Mouse (Mus musculus): ENCODE data around the gene Ror2. TPM values are rescaled to one million over a fixed set of nuclear protein-coding genes. Genes with fewer than 3 reads are reported as not detected.

Gene Ror2
- total RNA-seq, 2 experiments from 2014 or later: 1.4 to 1.8 TPM

DNA sequence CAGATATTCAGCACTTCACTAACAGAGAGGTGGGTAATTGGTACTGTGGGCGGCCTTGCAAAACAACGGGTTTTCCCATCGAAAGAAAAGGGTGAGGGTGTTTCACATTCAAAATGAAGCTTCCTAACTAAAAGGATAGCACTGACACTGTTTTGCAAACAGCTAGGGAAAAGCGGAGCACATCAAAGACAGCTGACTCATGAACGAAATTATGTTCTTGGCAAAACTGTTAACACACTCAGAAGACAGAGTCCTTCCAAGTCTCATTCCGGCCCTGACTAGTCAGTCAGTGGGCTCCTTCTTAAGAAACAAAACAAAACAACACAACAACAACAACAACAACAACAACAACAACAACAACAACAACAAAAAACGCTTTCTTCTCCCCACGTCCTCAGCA lies 10.1 kb downstream of the Ror2 start:
- peak in 1 of 2 experiments; percentile 23 for DNase-seq (ENCODE audit: low spot score in 2 of 2)

DNA sequence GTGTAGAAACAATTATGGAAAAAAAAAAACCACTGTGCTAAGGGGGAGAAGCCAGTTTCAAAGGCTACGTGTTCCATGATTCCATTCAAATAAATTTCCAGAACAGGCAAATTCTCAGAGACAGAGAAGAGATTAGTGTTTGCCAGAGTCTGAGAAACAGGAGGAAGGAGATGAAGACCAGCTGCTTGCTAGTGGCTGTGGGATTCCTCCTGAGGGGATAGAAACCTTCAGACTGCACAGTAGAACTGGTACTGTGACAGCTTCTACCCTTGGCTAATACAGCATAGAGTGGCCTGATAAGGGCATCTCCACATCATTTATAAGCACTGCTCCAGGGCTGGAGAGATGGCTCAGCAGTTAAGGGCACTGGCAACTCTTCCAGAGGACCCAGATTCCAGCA lies 11.2 kb downstream of the Ror2 start:
- no peak for DNase-seq (ENCODE audit: low spot score in 2 of 2)

DNA sequence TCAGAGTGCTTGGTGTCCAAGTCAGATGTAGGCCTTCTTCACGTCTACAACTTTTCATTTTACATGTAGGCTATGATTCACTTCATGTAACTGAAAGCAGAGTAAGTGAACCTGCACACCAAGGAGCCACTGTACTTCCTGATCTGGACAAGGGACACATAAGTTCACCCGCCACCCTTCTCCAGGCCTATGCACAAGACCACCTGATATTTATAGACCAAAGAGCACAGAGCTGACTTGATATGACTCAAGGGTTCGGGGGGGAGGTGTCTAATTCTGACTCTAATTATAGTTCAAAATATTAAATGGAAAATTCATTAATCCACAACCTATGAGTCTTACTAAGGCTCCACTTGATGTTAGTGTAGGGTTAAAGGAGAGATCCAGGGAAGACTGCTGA lies 14.3 kb downstream of the Ror2 start:
- no peak for DNase-seq (ENCODE audit: low spot score in 2 of 2)

DNA sequence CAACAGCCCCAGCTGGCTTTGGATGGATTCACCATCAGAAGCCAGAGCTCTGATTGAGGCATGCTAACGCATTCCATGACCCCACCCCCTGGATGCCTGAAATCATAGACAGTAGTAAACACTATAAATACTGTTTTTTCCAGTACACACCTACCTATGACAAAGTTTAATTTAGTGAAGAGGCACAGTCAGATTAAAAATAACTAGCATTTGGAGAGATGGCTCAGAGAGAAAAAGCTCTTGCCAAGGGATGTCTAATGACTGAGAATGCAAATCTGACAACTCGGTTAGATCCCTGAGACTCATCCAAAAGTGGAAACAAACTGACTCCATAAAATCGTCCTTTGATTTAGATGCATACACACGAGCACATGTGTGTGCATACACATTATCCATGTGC lies 15.4 kb downstream of the Ror2 start:
- peak in 1 of 2 experiments; percentile 39 for DNase-seq (ENCODE audit: low spot score in 2 of 2)

DNA sequence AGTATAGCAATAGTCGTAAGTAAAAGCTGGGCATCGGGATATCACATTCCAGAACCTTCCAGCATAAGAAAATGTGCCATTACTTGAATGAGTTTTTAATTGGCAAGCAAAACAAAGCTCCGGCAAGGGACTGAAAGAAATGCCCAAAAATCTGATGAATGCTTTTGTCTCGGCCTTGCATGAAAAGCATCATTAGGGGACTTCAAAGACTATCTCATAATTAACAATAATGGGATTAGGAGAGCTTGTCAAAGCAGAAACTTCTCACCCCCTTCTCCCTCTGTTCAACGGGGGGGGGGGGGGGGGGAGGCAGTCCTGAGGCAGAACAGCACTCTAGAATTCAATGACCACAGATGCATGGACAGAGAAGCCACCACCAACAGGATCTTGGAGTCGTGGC lies 17.4 kb downstream of the Ror2 start:
- no peak for DNase-seq (ENCODE audit: low spot score in 2 of 2)

DNA sequence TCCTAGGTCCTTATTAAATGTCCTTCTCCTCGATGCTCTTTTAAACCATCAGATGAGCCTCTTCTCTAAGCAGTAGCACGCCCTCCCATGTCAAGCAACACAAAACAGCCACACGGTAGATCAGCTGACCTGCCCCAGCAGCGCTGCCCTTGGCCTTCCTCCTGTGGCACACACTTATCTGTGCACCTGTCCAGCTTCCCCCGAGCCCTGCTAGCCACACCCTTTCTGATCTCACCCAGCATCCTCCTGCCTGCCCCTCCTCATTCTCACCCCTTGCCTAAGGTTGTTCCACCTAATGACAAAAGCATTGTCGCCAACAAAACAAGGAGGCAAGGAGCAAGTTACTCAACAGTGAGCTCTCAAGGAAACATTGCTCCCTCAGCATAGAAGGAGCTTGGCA lies 18.1 kb downstream of the Ror2 start:
- DNase-seq (ENCODE audit: low spot score in 2 of 2): no peak

DNA sequence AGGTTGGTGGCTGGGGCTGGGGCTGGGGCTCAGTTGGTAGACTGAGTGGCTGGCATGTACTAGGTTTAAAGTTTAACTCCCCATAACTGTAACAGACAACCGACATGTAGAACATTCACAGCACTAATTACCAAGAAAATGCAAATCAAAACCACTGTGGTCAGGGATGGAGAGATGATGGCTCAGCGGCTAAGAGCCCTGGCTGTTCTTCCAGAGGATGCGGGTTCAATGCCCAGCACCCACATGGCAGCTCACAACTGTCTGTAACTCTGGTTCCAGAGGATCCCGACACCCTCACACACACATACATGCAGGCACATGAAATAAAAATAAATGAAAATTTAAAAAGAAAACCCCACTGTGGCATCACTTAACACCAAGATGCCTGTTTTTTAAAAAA lies 18.8 kb downstream of the Ror2 start:
- no peak for DNase-seq (ENCODE audit: low spot score in 2 of 2)

DNA sequence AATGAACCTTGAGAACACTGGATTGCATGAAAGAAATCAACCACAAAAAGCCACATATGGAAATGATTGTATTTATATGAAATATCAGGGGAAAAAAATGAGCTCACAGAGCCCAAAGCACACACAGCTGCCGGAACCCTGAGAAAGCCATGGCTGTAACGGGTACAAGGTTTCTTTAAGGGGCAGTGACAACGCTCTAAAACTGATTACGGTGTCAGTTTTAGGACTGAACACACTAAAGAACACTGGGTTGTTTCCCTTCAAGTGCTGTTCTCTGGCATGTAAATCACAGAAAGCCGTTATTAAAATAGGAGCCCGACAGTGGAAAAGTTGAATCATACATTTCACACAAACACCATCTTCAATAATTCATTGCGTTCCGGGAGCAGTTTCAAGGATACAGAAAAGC lies 19.4 kb downstream of the Ror2 start:
- DNase-seq (ENCODE audit: low spot score in 2 of 2): no peak

DNA sequence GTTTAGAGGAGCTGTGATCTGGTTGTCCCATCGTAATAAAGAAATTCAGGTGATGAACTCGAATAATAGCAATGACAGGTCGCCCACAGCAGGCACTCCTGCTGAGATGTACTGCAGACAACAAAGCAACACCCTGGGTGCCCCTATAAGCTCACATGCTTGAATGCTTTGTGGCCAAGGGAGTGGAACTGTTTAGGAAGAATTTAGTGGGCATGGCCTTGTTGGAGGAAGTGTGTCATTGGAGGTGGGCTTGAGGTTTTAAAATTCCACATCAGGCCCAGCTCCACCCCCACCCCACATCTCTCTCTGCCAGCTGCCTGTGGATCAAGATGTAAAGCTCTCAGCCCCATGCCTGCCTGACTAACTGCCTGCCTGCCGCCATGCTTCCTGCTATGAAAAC lies 21.0 kb downstream of the Ror2 start:
- no peak for DNase-seq (ENCODE audit: low spot score in 2 of 2)

DNA sequence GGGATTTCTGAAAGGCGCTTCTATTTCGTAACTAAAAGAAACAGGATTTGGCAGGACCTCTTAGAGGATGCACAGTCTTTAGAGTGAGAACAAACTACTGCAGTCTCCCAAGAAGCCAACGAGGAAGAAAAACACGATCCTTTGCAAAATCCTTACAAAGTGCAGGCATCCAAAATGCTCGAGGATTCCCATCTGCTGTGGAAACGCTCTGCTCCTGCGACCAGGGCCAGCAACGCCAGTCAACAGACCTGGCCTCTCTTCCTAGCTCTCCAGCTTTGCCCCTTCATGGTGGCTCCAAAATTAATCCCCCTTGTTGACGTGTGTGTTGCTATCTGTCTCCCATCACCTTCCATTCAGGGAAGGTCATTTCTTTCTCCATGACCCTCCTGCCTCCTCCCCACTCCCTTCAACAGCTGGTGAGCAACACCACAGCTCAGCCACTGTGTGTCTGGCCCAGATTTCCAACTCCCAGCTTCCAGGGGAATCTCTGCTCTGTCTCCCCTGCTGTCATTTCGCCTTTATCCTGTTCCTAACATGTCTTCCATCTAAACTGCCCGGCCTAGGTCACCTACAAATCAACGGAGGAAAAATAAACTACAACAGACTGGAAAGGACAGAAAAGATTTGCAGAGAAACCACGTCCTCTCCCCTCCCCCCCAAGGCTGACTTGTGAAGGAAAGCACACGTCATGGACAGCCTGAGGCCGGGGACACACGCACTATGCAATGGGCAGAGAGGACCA lies 23.2 kb downstream of the Ror2 start:
- DNase-seq (ENCODE audit: low spot score in 2 of 2): no peak

DNA sequence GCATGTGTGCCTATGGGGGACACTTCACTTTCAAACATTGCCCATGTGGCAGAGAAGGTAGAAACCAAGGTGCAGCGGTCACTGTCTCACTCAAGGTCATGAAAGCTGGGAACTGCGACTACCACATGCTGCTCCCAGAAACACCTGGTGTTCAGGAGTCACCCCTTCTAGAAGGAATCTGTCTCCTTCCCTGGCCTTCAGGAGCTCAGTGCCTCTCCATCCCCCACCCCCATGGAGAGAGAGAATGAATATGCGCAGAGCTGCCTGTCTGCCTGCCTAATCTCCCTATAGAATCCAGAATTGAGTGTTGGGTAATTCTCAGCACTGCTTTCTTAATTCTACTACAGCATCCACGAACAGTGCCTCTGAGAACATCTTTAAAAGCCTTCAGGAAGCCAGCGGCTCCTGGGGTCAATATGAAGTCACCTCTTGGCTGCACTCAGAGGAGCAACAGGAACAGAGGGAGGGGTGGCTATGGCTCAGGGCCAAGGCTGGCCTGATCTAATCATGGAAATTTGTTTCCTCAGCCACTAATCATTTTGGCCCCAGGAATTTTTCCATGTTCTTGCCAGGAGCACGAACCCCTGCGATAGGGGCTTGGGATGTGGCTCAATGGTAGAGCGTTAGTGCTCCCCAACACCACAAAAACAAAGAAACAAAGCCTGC lies 24.7 kb downstream of the Ror2 start:
- no peak for DNase-seq (ENCODE audit: low spot score in 2 of 2)

DNA sequence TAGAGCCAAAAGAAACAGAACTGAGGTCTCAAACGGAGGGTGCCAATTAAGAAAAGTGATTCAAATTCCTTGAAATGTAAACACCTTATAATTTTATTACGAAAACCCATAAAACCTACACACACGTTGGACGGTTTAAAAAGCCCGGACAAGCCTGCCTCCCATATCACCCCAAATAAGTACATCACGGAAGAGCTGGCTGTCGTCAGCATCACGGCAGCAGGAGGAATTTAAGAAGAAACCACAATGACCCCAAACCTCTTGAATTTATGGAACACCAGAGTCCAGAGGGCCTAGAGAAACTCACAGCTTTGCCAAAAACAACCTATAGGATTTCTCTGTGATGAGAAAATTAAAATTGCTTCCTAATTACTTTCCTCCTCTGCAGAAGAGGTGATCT lies 27.0 kb downstream of the Ror2 start:
- no peak for DNase-seq (ENCODE audit: low spot score in 2 of 2)

DNA sequence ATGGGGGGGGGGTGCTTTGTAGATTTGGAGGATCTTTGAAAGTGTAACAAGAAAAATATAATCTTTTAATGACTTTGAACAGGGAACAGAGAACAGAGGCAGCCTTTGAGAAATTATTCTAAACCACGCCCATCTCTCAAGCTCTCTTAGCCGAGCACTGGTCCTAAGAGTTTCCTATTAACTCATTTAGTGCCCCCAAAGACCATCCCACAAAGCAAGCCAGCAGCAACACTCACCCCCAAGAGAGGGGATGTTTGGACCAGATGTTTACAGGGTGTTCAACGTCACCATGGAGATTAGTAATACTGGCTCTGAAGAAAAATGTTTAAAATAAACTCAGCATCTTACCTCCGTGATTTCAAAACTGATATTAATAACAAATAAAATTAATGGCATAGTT lies 27.4 kb downstream of the Ror2 start:
- no peak for DNase-seq (ENCODE audit: low spot score in 2 of 2)

DNA sequence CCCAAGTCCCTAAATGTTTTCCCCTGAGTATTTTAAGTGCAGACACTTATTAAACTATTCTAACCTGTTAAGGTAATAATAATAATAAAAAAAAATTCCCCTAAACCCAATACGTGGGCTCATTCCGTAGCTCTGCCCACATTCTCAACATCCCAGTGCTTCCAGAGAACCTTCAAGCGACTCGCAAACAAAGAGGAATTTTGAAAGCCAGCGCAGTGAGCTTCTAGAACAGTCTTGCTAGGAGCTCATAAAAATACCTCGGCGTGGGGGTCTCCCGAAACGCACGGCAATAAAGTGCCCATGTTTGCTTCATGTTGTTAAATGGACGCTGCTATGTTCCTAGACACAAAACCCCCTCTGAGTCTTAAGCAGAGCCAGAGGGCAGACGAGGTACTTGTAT lies 32.7 kb downstream of the Ror2 start:
- DNase-seq (ENCODE audit: low spot score in 2 of 2): no peak

DNA sequence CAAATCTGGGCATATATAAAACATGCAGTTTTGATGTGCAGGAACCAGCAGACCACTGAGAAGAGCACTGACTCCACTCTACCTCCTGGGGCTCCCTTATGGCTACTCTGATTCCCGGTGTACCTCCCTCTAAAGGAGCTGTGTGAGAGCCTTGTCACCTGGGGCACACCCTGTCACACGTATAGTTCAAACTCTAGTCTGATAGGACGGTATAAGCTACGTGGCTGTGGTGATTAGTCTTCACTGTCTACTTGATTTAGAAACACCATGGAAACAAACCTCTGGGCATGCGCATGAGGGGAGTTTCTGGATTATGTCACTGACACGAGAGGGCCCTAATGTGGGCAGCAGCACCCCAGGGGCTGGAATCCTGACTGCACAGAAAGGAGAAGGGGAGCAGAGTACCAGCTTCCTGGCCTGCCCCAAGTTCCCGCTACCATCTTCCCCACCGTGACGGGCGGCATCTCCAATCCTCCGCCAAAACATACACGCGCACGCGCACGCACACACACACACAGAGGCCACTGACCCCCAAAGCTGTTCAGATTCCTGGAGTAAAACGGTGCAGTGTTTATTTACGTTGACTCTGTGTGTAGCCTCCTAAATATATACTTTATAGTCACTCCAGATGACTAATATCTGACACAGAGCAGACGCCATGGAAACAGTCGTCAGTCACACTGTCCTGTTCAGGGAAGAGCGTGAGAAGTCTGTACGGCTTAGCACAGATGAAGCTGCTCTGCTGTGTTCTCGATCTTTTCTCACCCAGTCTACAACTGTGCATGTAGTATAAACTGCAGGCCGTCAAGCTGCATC lies 37.1 kb downstream of the Ror2 start:
- no peak for DNase-seq (ENCODE audit: low spot score in 2 of 2)

DNA sequence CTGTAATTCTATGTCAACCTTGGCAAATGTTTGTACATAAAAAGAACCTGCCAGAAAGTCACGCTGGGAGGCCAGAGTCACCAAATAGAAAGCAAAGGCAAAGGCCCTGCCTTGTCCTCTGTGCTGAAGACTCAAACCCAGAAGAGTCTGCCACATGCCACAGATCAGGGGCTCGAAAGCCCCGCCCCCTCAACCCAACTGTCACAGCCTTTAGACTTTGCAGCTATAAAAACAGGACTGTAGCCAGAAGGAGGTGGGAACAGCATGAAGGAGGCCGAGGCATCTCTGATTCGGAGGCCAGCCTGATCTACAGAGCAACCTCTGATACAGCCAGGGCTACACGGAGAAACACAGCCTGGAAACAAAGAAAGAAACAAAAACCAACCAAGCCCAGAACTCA lies 37.8 kb downstream of the Ror2 start:
- DNase-seq (ENCODE audit: low spot score in 2 of 2): no peak

DNA sequence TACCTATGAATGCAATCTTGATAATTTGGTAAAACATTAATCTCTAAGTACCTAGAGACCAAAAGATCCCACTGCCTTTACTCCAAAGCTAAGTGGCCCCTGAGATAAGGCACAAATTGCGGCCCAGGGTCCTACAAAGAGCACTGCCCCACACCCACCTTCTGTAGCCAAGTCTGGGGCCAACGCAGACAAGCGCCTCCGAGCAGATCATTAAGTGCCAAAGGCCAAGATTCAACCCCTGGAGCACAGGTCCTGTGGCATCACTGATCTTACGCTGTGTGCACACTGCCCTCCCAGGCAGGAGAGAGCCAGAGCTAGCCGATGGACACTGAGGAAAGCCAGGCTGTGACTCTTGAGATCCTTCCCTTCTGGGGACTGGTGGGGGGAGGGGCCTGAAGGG lies 38.7 kb downstream of the Ror2 start:
- no peak for DNase-seq (ENCODE audit: low spot score in 2 of 2)

DNA sequence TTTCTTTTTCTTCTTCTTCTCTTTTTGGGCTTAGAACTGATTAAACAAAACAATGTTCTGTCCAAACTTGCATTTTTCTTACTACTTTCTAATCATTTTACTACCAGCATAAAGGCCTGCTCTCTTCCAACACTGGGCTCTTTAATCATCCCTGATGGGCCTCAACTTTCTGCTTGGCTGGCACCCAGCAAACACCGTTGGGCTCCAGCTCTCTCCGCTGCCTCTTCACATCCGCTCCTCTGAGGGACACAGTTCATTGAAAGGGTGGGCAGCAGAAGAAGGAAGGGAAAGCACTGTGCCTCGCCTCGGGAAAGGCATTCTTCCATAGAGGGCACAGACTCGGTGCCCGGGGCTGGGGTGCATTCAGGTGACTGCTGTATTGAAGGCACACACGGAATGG lies 41.8 kb downstream of the Ror2 start:
- DNase-seq (ENCODE audit: low spot score in 2 of 2): no peak

DNA sequence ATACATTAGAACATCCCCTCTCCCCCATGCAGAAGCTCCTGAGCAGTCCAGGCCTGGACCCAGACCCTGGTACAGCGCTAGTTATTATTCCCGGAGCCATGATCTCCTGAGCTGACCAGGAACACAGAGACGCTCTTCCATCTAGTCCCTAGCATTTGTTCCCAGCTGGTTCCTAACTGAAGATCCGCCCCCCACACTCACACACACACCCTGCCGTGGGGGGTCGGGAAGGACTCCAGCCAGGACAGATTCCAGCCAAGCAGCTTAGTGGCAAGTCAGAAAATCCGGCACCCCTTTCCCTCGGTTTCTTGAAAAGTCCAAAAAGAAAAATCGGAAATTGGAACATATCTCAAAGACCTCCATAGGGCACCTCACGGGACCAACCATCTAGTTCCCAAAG lies 48.5 kb downstream of the Ror2 start:
- no peak for DNase-seq (ENCODE audit: low spot score in 2 of 2)

DNA sequence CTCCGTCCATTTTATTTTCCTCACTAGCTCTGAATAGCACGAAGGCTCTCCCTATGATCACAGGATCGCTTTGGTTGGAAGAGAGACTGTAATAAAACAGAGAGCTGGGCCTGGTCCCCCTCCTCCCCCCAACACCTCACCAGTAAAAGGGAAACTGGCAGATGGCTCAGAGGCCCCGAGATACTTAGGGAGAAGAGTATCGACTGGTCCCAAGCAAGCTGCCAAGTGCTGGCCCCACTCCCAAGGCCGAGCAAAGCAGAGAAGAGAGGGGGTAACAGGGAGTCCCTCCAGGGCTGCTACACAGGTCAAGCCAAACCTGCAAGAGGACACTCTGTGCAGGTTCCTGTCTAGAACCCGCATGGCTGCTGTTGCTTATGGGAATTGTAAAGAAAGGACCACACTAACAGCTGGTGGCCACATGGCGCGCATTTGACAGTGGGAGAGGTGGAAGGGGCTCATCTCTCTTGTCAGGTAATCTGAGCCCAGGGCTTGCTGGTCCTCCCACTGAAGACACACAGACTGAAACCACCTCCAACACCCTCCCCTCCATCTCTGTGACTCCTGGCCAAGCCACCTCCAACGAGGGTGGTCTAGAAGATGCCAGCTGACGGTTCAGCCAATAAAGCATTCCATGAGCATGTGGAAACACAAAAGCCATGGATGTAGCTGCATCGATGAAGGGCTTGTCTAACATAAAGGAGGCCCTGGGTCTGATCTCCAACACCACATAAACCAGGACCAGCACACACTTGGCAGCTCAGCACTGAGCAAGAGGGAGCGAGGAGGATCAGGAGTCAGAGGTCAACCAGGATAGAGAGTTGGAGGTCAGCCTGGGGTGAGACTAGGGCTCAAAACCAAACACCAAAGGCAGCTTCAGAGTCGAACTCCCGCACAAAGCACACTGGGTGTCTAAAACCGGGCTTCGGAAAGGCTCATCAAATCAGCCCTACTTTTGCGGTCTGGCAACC lies 49.2 kb downstream of the Ror2 start:
- DNase-seq (ENCODE audit: low spot score in 2 of 2): no peak

DNA sequence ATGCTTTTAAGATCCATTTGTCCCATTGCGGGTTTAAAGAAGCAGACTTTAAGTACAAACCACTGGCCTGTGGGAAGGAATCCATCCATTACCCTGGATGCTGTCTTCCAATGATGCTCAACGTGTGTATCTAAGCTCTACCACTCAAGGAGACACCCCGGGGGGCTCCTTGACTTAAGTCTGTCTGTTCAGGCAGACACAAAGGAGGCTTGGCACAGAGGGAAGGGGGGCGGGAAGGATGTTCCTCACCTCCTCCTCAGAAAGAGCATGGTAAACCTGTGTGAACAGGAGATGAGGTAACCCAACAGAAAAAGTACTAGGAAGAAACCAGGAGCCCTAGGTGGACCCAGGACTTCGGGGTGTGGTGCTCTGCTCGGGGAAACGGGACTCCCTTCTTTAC lies 50.0 kb downstream of the Ror2 start:
- no peak for DNase-seq (ENCODE audit: low spot score in 2 of 2)
